Mouse (Mus musculus): ENCODE measurements around the gene Prom2. TPM values are rescaled to one million over a fixed set of nuclear protein-coding genes. Genes with fewer than 3 reads are reported as not detected.

The Prom2 gene
- polyA plus RNA-seq, 1 experiment from 2014 or later, result 21.1 TPM

DNA sequence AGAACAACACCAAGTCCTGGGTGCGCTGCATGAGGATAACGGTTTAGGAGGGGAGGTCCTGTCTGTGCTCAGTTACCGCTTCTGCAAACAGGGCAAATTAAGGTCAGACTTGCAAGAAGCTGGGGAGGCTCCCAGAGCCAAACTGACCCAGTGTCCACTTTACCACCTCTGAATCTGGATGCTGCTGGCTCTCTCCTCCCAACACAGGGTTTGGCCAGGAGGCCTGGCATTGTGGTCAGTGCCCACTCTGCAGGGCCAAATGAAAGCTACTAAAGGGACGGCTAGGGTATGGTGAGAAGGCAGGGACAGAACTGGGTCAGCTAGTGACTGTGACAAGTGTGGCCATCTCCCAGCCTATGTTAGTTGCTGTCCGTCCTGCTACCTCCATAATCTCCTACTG lies 22.0 kb downstream of the Prom2 start:
- Histone ChIP-seq H3K4me2 (ENCODE audit: low read depth, low read length) (no peak overlapping the region), H3K27ac (ENCODE audit: low read length) (no peak overlapping the region), H3K4me3 (replicated peaks; ENCODE audit: low read length) (no peak overlapping the region), H3K4me1 (ENCODE audit: control insufficient read depth, insufficient read depth, low read length) (peaks cover 14% of the 10 kb centered on the region), H3K9me3 (replicated peaks; ENCODE audit: control insufficient read depth, low read length) (no peaks in the 10 kb centered on the region), H3K36me3 (ENCODE audit: control insufficient read depth, insufficient read depth, low read length) (no peaks in the 10 kb centered on the region), H3K9ac (ENCODE audit: low read length) (no peak overlapping the region), H3K27me3 (ENCODE audit: control insufficient read depth, insufficient read depth, low read length) (no peaks in the 10 kb centered on the region)
- WGBS, result 74% methylated on average over 5 of the region's 5 CpGs
- no peak for ATAC-seq (ENCODE audit: insufficient read depth, low FRiP score)

DNA sequence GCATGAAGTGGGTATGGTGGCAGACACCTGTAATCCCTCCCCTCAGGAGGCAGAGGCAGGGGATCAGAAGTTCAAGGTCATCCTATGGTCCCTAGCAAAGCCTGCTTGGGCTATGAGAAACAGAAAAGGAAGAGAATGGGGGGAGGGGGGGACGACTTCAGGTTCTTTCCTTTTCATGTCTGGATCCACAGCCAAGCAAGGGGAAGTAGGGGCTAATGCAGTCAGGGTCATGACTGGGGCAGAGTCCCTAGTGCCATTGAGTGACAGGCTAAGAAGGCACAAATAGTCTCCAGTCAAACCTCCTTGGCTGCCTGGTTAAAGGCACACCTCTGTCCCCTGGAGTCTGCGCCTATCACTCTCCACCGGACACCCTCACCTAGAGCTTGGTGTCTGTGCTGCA lies 22.4 kb downstream of the Prom2 start:
- no peak overlapping the region for H3K27ac ChIP-seq (ENCODE audit: low read length)
- no peak for ATAC-seq (ENCODE audit: insufficient read depth, low FRiP score)
- no peaks in the 10 kb centered on the region for H3K9me3 ChIP-seq (replicated peaks; ENCODE audit: control insufficient read depth, low read length)
- H3K4me3 ChIP-seq (replicated peaks; ENCODE audit: low read length), result no peak overlapping the region
- 55% methylated on average over 3 of the region's 3 CpGs for WGBS
- peaks cover 14% of the 10 kb centered on the region for H3K4me1 ChIP-seq (ENCODE audit: control insufficient read depth, insufficient read depth, low read length)
- H3K27me3 ChIP-seq (ENCODE audit: control insufficient read depth, insufficient read depth, low read length), result no peaks in the 10 kb centered on the region
- H3K36me3 ChIP-seq (ENCODE audit: control insufficient read depth, insufficient read depth, low read length), result no peaks in the 10 kb centered on the region
- no peak overlapping the region for H3K4me2 ChIP-seq (ENCODE audit: low read depth, low read length)
- H3K9ac ChIP-seq (ENCODE audit: low read length), result no peak overlapping the region

DNA sequence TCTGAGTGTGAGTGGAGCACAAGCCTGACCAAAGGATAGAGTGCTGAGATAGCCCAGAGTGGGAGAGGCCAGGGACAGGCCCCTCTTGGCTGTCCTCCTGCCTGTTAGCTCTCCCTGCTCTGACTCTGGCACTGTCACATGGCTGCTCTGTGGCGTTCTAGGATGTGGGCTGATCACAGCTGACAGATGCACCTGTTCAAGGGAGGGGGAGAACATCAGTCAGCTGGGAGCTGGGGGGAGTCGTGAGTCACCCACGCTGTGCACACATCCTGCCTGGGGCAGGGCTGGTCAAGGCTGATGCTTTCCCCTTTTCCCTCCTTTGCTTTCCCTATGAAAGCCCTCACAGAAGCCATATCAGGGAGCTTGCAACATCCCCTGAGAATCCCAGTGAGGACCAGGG lies 23.0 kb downstream of the Prom2 start:
- H3K9ac ChIP-seq (ENCODE audit: low read length), result no peak overlapping the region
- H3K27me3 ChIP-seq (ENCODE audit: control insufficient read depth, insufficient read depth, low read length), result no peaks in the 10 kb centered on the region
- H3K4me1 ChIP-seq (ENCODE audit: control insufficient read depth, insufficient read depth, low read length), result peaks cover 14% of the 10 kb centered on the region
- H3K36me3 ChIP-seq (ENCODE audit: control insufficient read depth, insufficient read depth, low read length), result no peaks in the 10 kb centered on the region
- 23% methylated on average over 3 of the region's 3 CpGs for WGBS
- no peaks in the 10 kb centered on the region for H3K9me3 ChIP-seq (replicated peaks; ENCODE audit: control insufficient read depth, low read length)
- H3K4me3 ChIP-seq (replicated peaks; ENCODE audit: low read length), result no peak overlapping the region
- ATAC-seq (ENCODE audit: insufficient read depth, low FRiP score), result no peak
- H3K27ac ChIP-seq (ENCODE audit: low read length), result no peak overlapping the region
- H3K4me2 ChIP-seq (ENCODE audit: low read depth, low read length), result no peak overlapping the region

GRCm38 (mm10) chr2:127517081-127517480 lies 24.2 kb downstream of the Prom2 start:
- H3K27me3 ChIP-seq (ENCODE audit: control insufficient read depth, insufficient read depth, low read length), result no peaks in the 10 kb centered on the region
- H3K4me3 ChIP-seq (replicated peaks; ENCODE audit: low read length), result no peak overlapping the region
- ATAC-seq (ENCODE audit: insufficient read depth, low FRiP score), result no peak
- H3K27ac ChIP-seq (ENCODE audit: low read length), result no peak overlapping the region
- H3K9me3 ChIP-seq (replicated peaks; ENCODE audit: control insufficient read depth, low read length), result no peaks in the 10 kb centered on the region
- H3K4me1 ChIP-seq (ENCODE audit: control insufficient read depth, insufficient read depth, low read length), result peaks cover 13% of the 10 kb centered on the region
- H3K4me2 ChIP-seq (ENCODE audit: low read depth, low read length), result no peak overlapping the region
- no peaks in the 10 kb centered on the region for H3K36me3 ChIP-seq (ENCODE audit: control insufficient read depth, insufficient read depth, low read length)
- WGBS, result 74% methylated on average over 8 of the region's 8 CpGs
- H3K9ac ChIP-seq (ENCODE audit: low read length), result no peak overlapping the region

- Histone ChIP-seq H3K27ac (ENCODE audit: low read length) (no peak overlapping the region), H3K36me3 (ENCODE audit: control insufficient read depth, insufficient read depth, low read length) (no peaks in the 10 kb centered on the region)
- 60% methylated on average over 9 of the region's 9 CpGs for WGBS
Measured at GRCm38 (mm10) chr2:127514380-127515124, 26.7 kb downstream of the Prom2 start.

DNA sequence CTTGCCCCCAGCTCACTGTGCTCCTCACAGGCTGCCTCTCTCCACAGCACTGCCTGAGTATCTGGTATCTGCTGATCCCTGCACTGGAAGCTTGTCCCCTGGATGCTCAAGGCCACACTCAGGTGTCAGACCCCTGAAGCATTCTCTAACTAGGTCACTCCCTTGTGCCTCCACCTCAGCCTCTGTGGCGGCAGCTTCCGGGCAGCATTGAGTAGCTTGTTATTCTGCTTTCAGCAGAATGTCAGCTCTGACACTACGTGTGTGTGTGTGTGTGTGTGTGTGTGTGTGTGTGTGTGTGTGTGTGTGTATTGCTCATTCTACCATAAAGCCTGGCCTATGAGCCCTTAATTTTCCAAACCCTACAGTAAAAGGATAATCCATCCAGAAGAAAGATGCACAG lies 28.0 kb downstream of the Prom2 start:
- no peak overlapping the region for H3K4me3 ChIP-seq (replicated peaks; ENCODE audit: low read length)
- 0 out of 2 replicates have a peak, but pooled peaks cover 4% of the 10 kb centered on the region for H3K4me1 ChIP-seq (ENCODE audit: control insufficient read depth, insufficient read depth, low read length)
- ATAC-seq (ENCODE audit: insufficient read depth, low FRiP score), result no peak
- 43% methylated on average over 3 of the region's 3 CpGs for WGBS
- no peak overlapping the region for H3K4me2 ChIP-seq (ENCODE audit: low read depth, low read length)
- no peak overlapping the region for H3K27ac ChIP-seq (ENCODE audit: low read length)
- no peaks in the 10 kb centered on the region for H3K36me3 ChIP-seq (ENCODE audit: control insufficient read depth, insufficient read depth, low read length)
- H3K9me3 ChIP-seq (replicated peaks; ENCODE audit: control insufficient read depth, low read length), result no peaks in the 10 kb centered on the region
- no peak overlapping the region for H3K9ac ChIP-seq (ENCODE audit: low read length)
- no peaks in the 10 kb centered on the region for H3K27me3 ChIP-seq (ENCODE audit: control insufficient read depth, insufficient read depth, low read length)

More at GRCm38 (mm10) chr2:127514380-127515124, 26.7 kb downstream of the Prom2 start:
- Histone ChIP-seq H3K4me1 (ENCODE audit: control insufficient read depth, insufficient read depth, low read length) (no peaks in the 10 kb centered on the region), H3K4me3 (replicated peaks; ENCODE audit: low read length) (no peak overlapping the region), H3K9me3 (replicated peaks; ENCODE audit: control insufficient read depth, low read length) (no peaks in the 10 kb centered on the region), H3K27me3 (ENCODE audit: control insufficient read depth, insufficient read depth, low read length) (no peaks in the 10 kb centered on the region), H3K4me2 (ENCODE audit: low read depth, low read length) (no peak overlapping the region), H3K9ac (ENCODE audit: low read length) (no peak overlapping the region)
- no peak for ATAC-seq (ENCODE audit: insufficient read depth, low FRiP score)

DNA sequence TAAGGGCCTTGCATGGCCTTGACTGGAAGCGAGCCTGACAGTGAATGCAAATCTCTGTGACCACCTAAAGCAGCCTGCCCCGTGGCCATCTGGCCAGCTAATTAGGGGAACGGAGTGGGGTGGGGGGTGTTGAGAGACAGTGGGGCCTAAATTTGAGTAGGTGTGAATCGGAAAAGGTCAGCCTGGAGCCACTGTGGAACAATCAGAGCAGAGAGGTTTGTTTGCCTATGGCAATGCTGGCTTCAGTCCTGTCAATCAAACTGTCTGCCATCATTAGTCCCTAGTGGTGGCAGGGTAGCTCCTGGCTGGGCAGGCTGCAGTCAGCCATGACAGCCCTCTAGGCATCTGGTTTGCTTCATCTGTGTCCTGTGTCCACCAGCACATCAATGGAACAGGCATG lies 29.8 kb downstream of the Prom2 start:
- Histone ChIP-seq H3K4me1 (ENCODE audit: control insufficient read depth, insufficient read depth, low read length) (0 out of 2 replicates have a peak, but pooled peaks cover 7% of the 10 kb centered on the region), H3K36me3 (ENCODE audit: control insufficient read depth, insufficient read depth, low read length) (no peaks in the 10 kb centered on the region), H3K4me2 (ENCODE audit: low read depth, low read length) (no peak overlapping the region), H3K9ac (ENCODE audit: low read length) (no peak overlapping the region), H3K4me3 (replicated peaks; ENCODE audit: low read length) (no peak overlapping the region), H3K27me3 (ENCODE audit: control insufficient read depth, insufficient read depth, low read length) (no peaks in the 10 kb centered on the region), H3K27ac (ENCODE audit: low read length) (no peak overlapping the region), H3K9me3 (replicated peaks; ENCODE audit: control insufficient read depth, low read length) (no peaks in the 10 kb centered on the region)
- 28% methylated on average over 4 of the region's 4 CpGs for WGBS
- no peak for ATAC-seq (ENCODE audit: insufficient read depth, low FRiP score)

GRCm38 (mm10) chr2:127507967-127508660 lies 33.2 kb downstream of the Prom2 start:
- H3K27ac ChIP-seq (ENCODE audit: low read length), result peak overlapping the region; percentile 72
- no peak overlapping the region for H3K4me2 ChIP-seq (ENCODE audit: low read depth, low read length)
- H3K27me3 ChIP-seq (ENCODE audit: control insufficient read depth, insufficient read depth, low read length), result no peaks in the 10 kb centered on the region
- no peak overlapping the region for H3K4me3 ChIP-seq (replicated peaks; ENCODE audit: low read length)
- peak; percentile 23; the same call in 1 of the 2 replicates for ATAC-seq (ENCODE audit: insufficient read depth, low FRiP score)
- no peak overlapping the region for H3K9ac ChIP-seq (ENCODE audit: low read length)
- no peaks in the 10 kb centered on the region for H3K9me3 ChIP-seq (replicated peaks; ENCODE audit: control insufficient read depth, low read length)
- WGBS, result 61% methylated on average over 7 of the region's 7 CpGs
- H3K36me3 ChIP-seq (ENCODE audit: control insufficient read depth, insufficient read depth, low read length), result no peaks in the 10 kb centered on the region
- 0 out of 2 replicates have a peak, but pooled peaks cover 7% of the 10 kb centered on the region for H3K4me1 ChIP-seq (ENCODE audit: control insufficient read depth, insufficient read depth, low read length)

DNA sequence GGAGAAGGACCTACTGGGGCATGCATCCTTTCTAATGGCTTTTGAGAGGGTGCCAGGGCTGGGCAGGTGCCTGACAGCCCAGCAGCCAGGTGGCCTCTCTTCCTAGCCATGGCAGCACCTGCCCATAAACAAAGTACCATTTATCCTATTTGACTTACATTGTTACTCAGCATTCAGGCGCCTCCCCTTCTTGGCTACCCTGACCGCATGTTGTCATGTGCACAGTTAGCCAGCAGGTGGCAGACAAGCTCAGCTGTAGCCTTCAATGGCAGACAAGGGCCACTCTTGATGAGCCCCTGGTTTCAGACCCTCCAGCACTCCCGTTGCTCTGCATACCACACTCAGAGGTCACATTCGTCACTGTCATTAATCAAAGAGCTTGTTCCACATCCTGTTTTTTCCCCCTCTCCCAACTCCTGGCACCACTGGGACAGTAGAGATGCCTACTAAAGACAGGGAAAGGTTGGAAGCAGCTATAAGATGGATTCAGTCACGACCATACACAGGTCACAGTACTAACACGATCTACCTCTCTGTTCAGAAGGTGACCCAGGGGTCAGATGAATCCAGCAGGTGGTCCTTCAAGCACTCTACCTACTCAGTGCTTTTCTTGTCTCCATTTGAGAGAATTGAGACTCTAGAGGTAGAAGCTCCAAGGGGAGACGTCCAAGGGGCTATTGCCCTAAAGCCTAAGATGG lies 34.0 kb downstream of the Prom2 start:
- Histone ChIP-seq H3K27me3 (ENCODE audit: control insufficient read depth, insufficient read depth, low read length) (no peaks in the 10 kb centered on the region), H3K9ac (ENCODE audit: low read length) (no peak overlapping the region), H3K27ac (ENCODE audit: low read length) (peak overlapping the region; percentile 83), H3K36me3 (ENCODE audit: control insufficient read depth, insufficient read depth, low read length) (no peaks in the 10 kb centered on the region), H3K9me3 (replicated peaks; ENCODE audit: control insufficient read depth, low read length) (no peaks in the 10 kb centered on the region), H3K4me1 (ENCODE audit: control insufficient read depth, insufficient read depth, low read length) (0 out of 2 replicates have a peak, but pooled peaks cover 7% of the 10 kb centered on the region), H3K4me3 (replicated peaks; ENCODE audit: low read length) (no peak overlapping the region), H3K4me2 (ENCODE audit: low read depth, low read length) (no peak overlapping the region)
- peak; percentile 46; the same call in 1 of the 2 replicates for ATAC-seq (ENCODE audit: insufficient read depth, low FRiP score)
- WGBS, result 23% methylated on average over 7 of the region's 7 CpGs

Data from stomach, embryonic 16.5 days (tissue).